Mouse (Mus musculus): ENCODE measurements around the gene Rnf216. TPM values are rescaled to one million over a fixed set of nuclear protein-coding genes. Genes with fewer than 3 reads are reported as not detected.

Rnf216 gene
- polyA plus RNA-seq, 1 experiment from 2014 or later: 52.3 TPM

- Histone ChIP-seq H3K9ac (no peak overlapping the region), H3K9me3 (no peaks in the 10 kb centered on the region), H3K4me1 (peaks cover 17% of the 10 kb centered on the region), H3K36me3 (replicated peaks) (peaks cover 8% of the 10 kb centered on the region), H3K4me2 (no peak overlapping the region), H3K4me3 (replicated peaks) (no peak overlapping the region), H3K27me3 (no peaks in the 10 kb centered on the region), H3K27ac (no peak overlapping the region)
- ATAC-seq (ENCODE audit: low FRiP score): no peak
- 51% methylated on average over 2 of the region's 2 CpGs for WGBS
Observed at GRCm38 (mm10) chr5:143032639-143033146, 80.1 kb downstream of the Rnf216 start.

GRCm38 (mm10) chr5:143031681-143032080, 81.1 kb downstream of the Rnf216 start:
- H3K4me3 ChIP-seq (replicated peaks): no peak overlapping the region
- no peak overlapping the region for H3K27ac ChIP-seq
- no peak overlapping the region for H3K9ac ChIP-seq
- no peak for ATAC-seq (ENCODE audit: low FRiP score)
- H3K4me1 ChIP-seq: peaks cover 17% of the 10 kb centered on the region
- H3K4me2 ChIP-seq: no peak overlapping the region
- peaks cover 19% of the 10 kb centered on the region for H3K36me3 ChIP-seq (replicated peaks)
- no peaks in the 10 kb centered on the region for H3K9me3 ChIP-seq
- 43% methylated on average over 7 of the region's 7 CpGs for WGBS
- no peaks in the 10 kb centered on the region for H3K27me3 ChIP-seq

- peaks cover 23% of the 10 kb centered on the region for H3K36me3 ChIP-seq (replicated peaks)
- H3K27me3 ChIP-seq: no peaks in the 10 kb centered on the region
- no peak overlapping the region for H3K4me2 ChIP-seq
- H3K9me3 ChIP-seq: no peaks in the 10 kb centered on the region
- no peak overlapping the region for H3K9ac ChIP-seq
- peaks cover 17% of the 10 kb centered on the region for H3K4me1 ChIP-seq
- no peak overlapping the region for H3K27ac ChIP-seq
- 32% methylated on average over 4 of the region's 4 CpGs for WGBS
- no peak overlapping the region for H3K4me3 ChIP-seq (replicated peaks)
- no peak for ATAC-seq (ENCODE audit: low FRiP score)
Observed at GRCm38 (mm10) chr5:143031193-143031592, 81.6 kb downstream of the Rnf216 start.

- no peak overlapping the region for H3K9ac ChIP-seq
- H3K27ac ChIP-seq: no peak overlapping the region
- H3K4me3 ChIP-seq (replicated peaks): no peak overlapping the region
- no peak overlapping the region for H3K4me2 ChIP-seq
- 89% methylated on average over 2 of the region's 2 CpGs for WGBS
- peaks cover 37% of the 10 kb centered on the region for H3K36me3 ChIP-seq (replicated peaks)
- no peaks in the 10 kb centered on the region for H3K4me1 ChIP-seq
- no peaks in the 10 kb centered on the region for H3K9me3 ChIP-seq
- H3K27me3 ChIP-seq: no peaks in the 10 kb centered on the region
- ATAC-seq (ENCODE audit: low FRiP score): no peak
Observed at GRCm38 (mm10) chr5:143023887-143024286, 88.9 kb downstream of the Rnf216 start.

- H3K27ac ChIP-seq: no peak overlapping the region
- peaks cover 37% of the 10 kb centered on the region for H3K36me3 ChIP-seq (replicated peaks)
- no peak overlapping the region for H3K4me2 ChIP-seq
- no peaks in the 10 kb centered on the region for H3K9me3 ChIP-seq
- no peaks in the 10 kb centered on the region for H3K27me3 ChIP-seq
- H3K9ac ChIP-seq: no peak overlapping the region
- no peaks in the 10 kb centered on the region for H3K4me1 ChIP-seq
- ATAC-seq (ENCODE audit: low FRiP score): no peak
- no peak overlapping the region for H3K4me3 ChIP-seq (replicated peaks)
- WGBS: 100% methylated on average over 1 of the region's 1 CpGs
Observed at GRCm38 (mm10) chr5:143022956-143023355, 89.8 kb downstream of the Rnf216 start.

DNA sequence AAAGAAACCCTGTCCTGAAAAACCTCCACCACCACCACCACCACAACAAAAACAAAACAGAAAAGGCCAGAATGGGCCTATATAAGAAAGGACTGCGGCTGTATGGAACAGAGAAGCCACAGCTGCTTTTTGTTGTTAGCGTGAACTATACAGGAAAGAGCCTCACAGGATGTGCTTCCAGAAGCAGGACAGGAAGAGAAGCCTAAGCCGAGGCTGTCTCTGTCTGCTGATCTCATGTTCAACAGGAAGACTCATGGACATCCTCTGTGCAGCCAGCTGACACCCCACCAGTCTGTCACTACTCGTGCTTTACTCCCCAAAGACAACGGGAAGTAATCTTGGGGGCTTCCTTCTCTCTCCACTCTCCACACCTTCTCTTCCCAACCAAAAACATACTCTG, 95.4 kb downstream of the Rnf216 start:
- no peak overlapping the region for H3K4me3 ChIP-seq (replicated peaks)
- no peaks in the 10 kb centered on the region for H3K9me3 ChIP-seq
- no peak overlapping the region for H3K27ac ChIP-seq
- no peak for ATAC-seq (ENCODE audit: low FRiP score)
- H3K4me1 ChIP-seq: no peaks in the 10 kb centered on the region
- H3K27me3 ChIP-seq: no peaks in the 10 kb centered on the region
- H3K36me3 ChIP-seq (replicated peaks): peaks cover 39% of the 10 kb centered on the region
- 94% methylated on average over 5 of the region's 5 CpGs for WGBS
- H3K9ac ChIP-seq: no peak overlapping the region
- no peak overlapping the region for H3K4me2 ChIP-seq

DNA sequence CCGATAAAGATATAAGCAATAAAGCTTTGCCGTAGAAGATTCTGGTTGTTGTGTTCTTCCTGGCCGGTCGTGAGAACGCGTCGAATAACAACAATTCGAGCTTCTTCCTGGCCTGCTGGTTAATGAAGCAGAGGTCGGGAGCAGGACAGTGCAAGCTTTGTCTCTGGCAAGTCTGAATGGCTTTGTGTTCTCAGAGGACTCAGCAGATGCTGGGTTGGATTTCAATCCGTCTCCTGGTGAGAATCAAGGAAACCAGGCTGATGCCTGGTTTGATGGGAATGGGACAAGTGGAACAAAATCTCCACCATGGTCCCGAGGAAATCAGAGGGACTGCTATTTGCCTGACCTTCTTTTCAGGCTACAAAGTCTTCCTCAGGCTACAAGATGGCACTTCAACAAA, 103.4 kb downstream of the Rnf216 start:
- WGBS: 45% methylated on average over 11 of the region's 11 CpGs

DNA sequence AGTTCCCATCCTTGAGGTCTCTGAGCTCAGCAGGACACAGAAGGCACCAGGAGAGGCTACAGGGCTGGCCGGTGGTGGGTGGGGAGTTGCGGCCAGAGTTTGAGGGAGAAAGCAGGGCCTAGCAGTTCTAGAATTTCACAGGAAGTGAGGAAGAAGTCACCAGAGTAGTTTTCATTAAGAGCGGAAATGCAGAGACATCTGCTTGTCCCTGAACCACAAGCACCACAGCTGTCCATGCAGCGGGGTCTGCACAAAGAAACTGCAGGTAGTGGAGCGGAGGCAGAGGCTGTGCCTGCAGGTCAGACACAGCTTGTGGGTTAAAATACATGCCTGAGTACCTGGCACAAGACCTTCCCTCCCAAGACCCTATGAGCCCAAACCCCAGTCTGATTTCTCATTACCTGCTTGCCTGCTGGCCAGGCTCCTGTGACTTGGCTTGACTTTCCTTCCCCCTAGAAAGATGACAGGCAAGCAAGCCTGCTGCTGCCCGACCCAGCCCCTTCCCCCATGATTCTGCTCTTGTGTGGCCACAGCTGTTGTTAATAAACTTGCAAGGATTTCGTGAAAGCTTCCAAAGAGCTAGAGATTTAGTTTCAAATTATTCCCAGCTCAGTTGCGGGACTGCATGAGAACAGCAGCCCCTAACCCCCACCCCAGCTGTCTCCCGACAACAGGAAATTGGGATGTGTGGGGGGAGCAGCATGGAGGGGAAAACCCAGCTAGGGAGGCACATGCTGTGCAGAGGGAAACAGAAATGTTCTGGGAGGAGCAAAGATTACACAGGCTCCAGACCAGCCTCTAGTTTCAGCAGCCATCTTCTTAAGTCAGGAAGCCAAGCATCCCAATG, 111.9 kb downstream of the Rnf216 start:
- H3K27ac ChIP-seq: peak overlapping the region; percentile 88
- peaks cover 7% of the 10 kb centered on the region for H3K36me3 ChIP-seq (replicated peaks)
- ATAC-seq (ENCODE audit: low FRiP score): peak; percentile 53; the same call in 1 of the 2 replicates
- 55% methylated on average over 9 of the region's 9 CpGs for WGBS
- H3K9ac ChIP-seq: peak overlapping the region; percentile 45
- no peak overlapping the region for H3K4me3 ChIP-seq (replicated peaks)
- peaks cover 10% of the 10 kb centered on the region for H3K4me1 ChIP-seq
- no peaks in the 10 kb centered on the region for H3K27me3 ChIP-seq
- H3K9me3 ChIP-seq: no peaks in the 10 kb centered on the region
- no peak overlapping the region for H3K4me2 ChIP-seq

More for the DNA sequence above, 103.4 kb downstream of the Rnf216 start:
- H3K9me3 ChIP-seq: no peaks in the 10 kb centered on the region
- peak overlapping the region; percentile 61; the same call in 1 of the 2 replicates for H3K27ac ChIP-seq
- no peaks in the 10 kb centered on the region for H3K27me3 ChIP-seq
- ATAC-seq (ENCODE audit: low FRiP score): no peak
- no peak overlapping the region for H3K4me3 ChIP-seq (replicated peaks)
- H3K9ac ChIP-seq: no peak overlapping the region
- H3K4me2 ChIP-seq: no peak overlapping the region
- peaks cover 49% of the 10 kb centered on the region for H3K36me3 ChIP-seq (replicated peaks)
- H3K4me1 ChIP-seq: peaks cover 8% of the 10 kb centered on the region; the same call in 1 of the 2 replicates

GRCm38 (mm10) chr5:143000091-143000490, 112.7 kb downstream of the Rnf216 start:
- Histone ChIP-seq H3K4me3 (replicated peaks) (no peak overlapping the region), H3K4me1 (peaks cover 10% of the 10 kb centered on the region), H3K4me2 (no peak overlapping the region), H3K36me3 (replicated peaks) (peaks cover 7% of the 10 kb centered on the region), H3K27ac (peak overlapping the region; percentile 88), H3K9me3 (no peaks in the 10 kb centered on the region), H3K27me3 (no peaks in the 10 kb centered on the region), H3K9ac (no peak overlapping the region)
- 61% methylated on average over 4 of the region's 4 CpGs for WGBS
- ATAC-seq (ENCODE audit: low FRiP score): no peak

- H3K36me3 ChIP-seq (replicated peaks): peaks cover 14% of the 10 kb centered on the region
- H3K4me3 ChIP-seq (replicated peaks): no peak overlapping the region
- H3K27ac ChIP-seq: no peak overlapping the region
- peaks cover 10% of the 10 kb centered on the region for H3K4me1 ChIP-seq
- ATAC-seq (ENCODE audit: low FRiP score): no peak
- H3K9me3 ChIP-seq: no peaks in the 10 kb centered on the region
- H3K4me2 ChIP-seq: no peak overlapping the region
- WGBS: 66% methylated on average over 2 of the region's 2 CpGs
- no peak overlapping the region for H3K9ac ChIP-seq
- no peaks in the 10 kb centered on the region for H3K27me3 ChIP-seq
Observed at GRCm38 (mm10) chr5:142998171-142998570, 114.6 kb downstream of the Rnf216 start.

DNA sequence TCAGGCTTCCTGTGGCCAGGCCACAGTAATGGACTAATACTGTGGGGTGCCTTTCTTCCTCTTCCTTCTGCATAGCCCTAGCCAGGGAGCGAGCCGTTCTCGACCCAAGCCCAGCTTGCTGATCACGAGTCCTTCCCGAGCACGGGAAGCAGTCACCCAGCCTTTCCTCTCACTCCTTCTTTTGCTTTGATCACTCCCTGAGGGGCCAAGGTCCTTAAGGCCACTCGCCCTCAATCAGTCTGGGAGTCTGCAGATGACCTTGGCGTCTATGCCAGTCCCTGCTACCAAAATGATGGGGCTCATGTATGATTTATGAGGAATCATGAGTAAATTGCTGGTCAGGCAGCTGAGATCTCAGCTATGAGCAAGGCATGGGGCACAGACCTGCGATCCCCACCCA, 115.3 kb downstream of the Rnf216 start:
- H3K27me3 ChIP-seq: no peaks in the 10 kb centered on the region
- no peak overlapping the region for H3K4me2 ChIP-seq
- no peaks in the 10 kb centered on the region for H3K9me3 ChIP-seq
- H3K9ac ChIP-seq: no peak overlapping the region
- H3K4me3 ChIP-seq (replicated peaks): no peak overlapping the region
- no peak for ATAC-seq (ENCODE audit: low FRiP score)
- no peak overlapping the region; the same call in 1 of the 2 replicates for H3K27ac ChIP-seq
- peaks cover 21% of the 10 kb centered on the region for H3K36me3 ChIP-seq (replicated peaks)
- H3K4me1 ChIP-seq: peaks cover 10% of the 10 kb centered on the region
- WGBS: 83% methylated on average over 9 of the region's 9 CpGs

- H3K4me3 ChIP-seq (replicated peaks): no peak overlapping the region
- H3K27ac ChIP-seq: no peak overlapping the region
- H3K4me1 ChIP-seq: no peaks in the 10 kb centered on the region
- no peaks in the 10 kb centered on the region for H3K9me3 ChIP-seq
- H3K9ac ChIP-seq: no peak overlapping the region
- H3K4me2 ChIP-seq: no peak overlapping the region
- 94% methylated on average over 2 of the region's 2 CpGs for WGBS
- H3K27me3 ChIP-seq: no peaks in the 10 kb centered on the region
- H3K36me3 ChIP-seq (replicated peaks): peaks cover 40% of the 10 kb centered on the region
- ATAC-seq (ENCODE audit: low FRiP score): no peak
Observed at GRCm38 (mm10) chr5:142994746-142995145, 118.0 kb downstream of the Rnf216 start.

- H3K27me3 ChIP-seq: no peaks in the 10 kb centered on the region
- no peak overlapping the region for H3K27ac ChIP-seq
- no peaks in the 10 kb centered on the region for H3K4me1 ChIP-seq
- ATAC-seq (ENCODE audit: low FRiP score): no peak
- H3K4me3 ChIP-seq (replicated peaks): no peak overlapping the region
- WGBS: 86% methylated on average over 3 of the region's 3 CpGs
- 0 out of 2 replicates have a peak, but pooled peaks cover 6% of the 10 kb centered on the region for H3K9me3 ChIP-seq
- H3K36me3 ChIP-seq (replicated peaks): peaks cover 35% of the 10 kb centered on the region
- H3K4me2 ChIP-seq: no peak overlapping the region
- H3K9ac ChIP-seq: no peak overlapping the region
Observed at GRCm38 (mm10) chr5:142989167-142989566, 123.6 kb downstream of the Rnf216 start.
